Mouse (Mus musculus): ENCODE data around the gene Ckap2. TPM values are rescaled to one million over a fixed set of nuclear protein-coding genes. Genes with fewer than 3 reads are reported as not detected.

Ckap2 gene
- 38.5 and 40.6 TPM in 2 replicates for polyA plus RNA-seq (2015; fragmentation: Nextera tagmentation; extraction: Ambion mirVana)

GRCm38 (mm10) chr8:22185431-22186397, at the start of gene Ckap2:
Gene Ckap2 (minus strand): TSS chr8:22185819.
- Histone ChIP-seq H3K4me2 (replicated peaks; ENCODE audit: low read depth, low read length) (peak within 1 kb of the TSS; percentile 60), H3K4me3 (ENCODE audit: low read length) (peak within 1 kb of the TSS; percentile 89), H3K4me1 (ENCODE audit: insufficient read depth, low read length) (peaks cover 12% of the 10 kb centered on the region), H3K36me3 (ENCODE audit: insufficient read depth, low read length) (no peaks in the 10 kb centered on the region), H3K9ac (replicated peaks; ENCODE audit: low read length) (peak within 1 kb of the TSS; percentile 84), H3K27me3 (ENCODE audit: insufficient read depth, low read length) (no peaks in the 10 kb centered on the region), H3K27ac (ENCODE audit: low read length) (peak within 1 kb of the TSS; percentile 91), H3K9me3 (ENCODE audit: low read length) (no peaks in the 10 kb centered on the region)
- ATAC-seq (ENCODE audit: low FRiP score, low TSS enrichment), result peak; percentile 98
- WGBS, result 3% methylated on average over 63 of the region's 63 CpGs

- Histone ChIP-seq H3K27ac (ENCODE audit: low read length) (peak overlapping the region; percentile 52), H3K4me3 (ENCODE audit: low read length) (peak overlapping the region; percentile 62), H3K27me3 (ENCODE audit: insufficient read depth, low read length) (no peaks in the 10 kb centered on the region), H3K4me2 (replicated peaks; ENCODE audit: low read depth, low read length) (peak overlapping the region; percentile 92), H3K9ac (replicated peaks; ENCODE audit: low read length) (peak overlapping the region; percentile 29; the same call in 1 of the 2 replicates), H3K36me3 (ENCODE audit: insufficient read depth, low read length) (peaks cover under 1% of the 10 kb centered on the region; the same call in 1 of the 2 replicates), H3K9me3 (ENCODE audit: low read length) (no peaks in the 10 kb centered on the region), H3K4me1 (ENCODE audit: insufficient read depth, low read length) (peaks cover 3% of the 10 kb centered on the region; the same call in 1 of the 2 replicates)
- ATAC-seq (ENCODE audit: low FRiP score, low TSS enrichment), result no peak; the same call in 1 of the 2 replicates
- WGBS, result 45% methylated on average over 7 of the region's 7 CpGs
Observed at GRCm38 (mm10) chr8:22228621-22229020, 43.0 kb upstream of the Ckap2 start.

- Histone ChIP-seq H3K9me3 (ENCODE audit: low read length) (no peaks in the 10 kb centered on the region), H3K4me3 (ENCODE audit: low read length) (peak within 1 kb of the TSS; percentile 62), H3K4me2 (replicated peaks; ENCODE audit: low read depth, low read length) (peak within 1 kb of the TSS; percentile 92), H3K9ac (replicated peaks; ENCODE audit: low read length) (peak within 1 kb of the TSS; percentile 68), H3K27me3 (ENCODE audit: insufficient read depth, low read length) (no peaks in the 10 kb centered on the region), H3K36me3 (ENCODE audit: insufficient read depth, low read length) (peaks cover 11% of the 10 kb centered on the region), H3K4me1 (ENCODE audit: insufficient read depth, low read length) (peaks cover 3% of the 10 kb centered on the region; the same call in 1 of the 2 replicates), H3K27ac (ENCODE audit: low read length) (peak within 1 kb of the TSS; percentile 52; the same call in 1 of the 2 replicates)
- ATAC-seq (ENCODE audit: low FRiP score, low TSS enrichment), result peak; percentile 96
- under 1% methylated on average over 39 of the region's 39 CpGs for WGBS
Observed at GRCm38 (mm10) chr8:22227061-22227877, 41.6 kb upstream of the Ckap2 start, which contains the start of gene Thsd1. Gene Thsd1 (plus strand): TSS chr8:22227313.

GRCm38 (mm10) chr8:22226361-22226760, 40.7 kb upstream of the Ckap2 start:
- Histone ChIP-seq H3K4me2 (replicated peaks; ENCODE audit: low read depth, low read length) (peak overlapping the region; percentile 92; the same call in 1 of the 2 replicates), H3K4me1 (ENCODE audit: insufficient read depth, low read length) (peaks cover 3% of the 10 kb centered on the region; the same call in 1 of the 2 replicates), H3K4me3 (ENCODE audit: low read length) (no peak overlapping the region), H3K27me3 (ENCODE audit: insufficient read depth, low read length) (no peaks in the 10 kb centered on the region), H3K36me3 (ENCODE audit: insufficient read depth, low read length) (peaks cover 16% of the 10 kb centered on the region), H3K9me3 (ENCODE audit: low read length) (no peaks in the 10 kb centered on the region), H3K9ac (replicated peaks; ENCODE audit: low read length) (no peak overlapping the region), H3K27ac (ENCODE audit: low read length) (no peak overlapping the region)
- WGBS, result 54% methylated on average over 8 of the region's 8 CpGs
- ATAC-seq (ENCODE audit: low FRiP score, low TSS enrichment), result 0 out of 2 replicates have a peak, but pooled peaks have one; percentile 53

GRCm38 (mm10) chr8:22214826-22215225, 29.2 kb upstream of the Ckap2 start:
- ATAC-seq (ENCODE audit: low FRiP score, low TSS enrichment), result no peak
- Histone ChIP-seq H3K36me3 (ENCODE audit: insufficient read depth, low read length) (peaks cover 54% of the 10 kb centered on the region), H3K9me3 (ENCODE audit: low read length) (no peaks in the 10 kb centered on the region), H3K4me1 (ENCODE audit: insufficient read depth, low read length) (no peaks in the 10 kb centered on the region), H3K27me3 (ENCODE audit: insufficient read depth, low read length) (no peaks in the 10 kb centered on the region), H3K4me2 (replicated peaks; ENCODE audit: low read depth, low read length) (no peak overlapping the region), H3K27ac (ENCODE audit: low read length) (no peak overlapping the region), H3K9ac (replicated peaks; ENCODE audit: low read length) (no peak overlapping the region), H3K4me3 (ENCODE audit: low read length) (no peak overlapping the region)
- WGBS, result 94% methylated on average over 10 of the region's 10 CpGs

- Histone ChIP-seq H3K27ac (ENCODE audit: low read length) (no peak overlapping the region), H3K4me1 (ENCODE audit: insufficient read depth, low read length) (no peaks in the 10 kb centered on the region), H3K4me2 (replicated peaks; ENCODE audit: low read depth, low read length) (no peak overlapping the region), H3K9me3 (ENCODE audit: low read length) (no peaks in the 10 kb centered on the region), H3K27me3 (ENCODE audit: insufficient read depth, low read length) (no peaks in the 10 kb centered on the region), H3K9ac (replicated peaks; ENCODE audit: low read length) (no peak overlapping the region), H3K4me3 (ENCODE audit: low read length) (no peak overlapping the region), H3K36me3 (ENCODE audit: insufficient read depth, low read length) (peaks cover 40% of the 10 kb centered on the region)
- ATAC-seq (ENCODE audit: low FRiP score, low TSS enrichment), result no peak
- WGBS, result 59% methylated on average over 5 of the region's 5 CpGs
Observed at GRCm38 (mm10) chr8:22209012-22209411, 23.4 kb upstream of the Ckap2 start.

- H3K27me3 ChIP-seq (ENCODE audit: insufficient read depth, low read length), result no peaks in the 10 kb centered on the region
- no peak overlapping the region for H3K9ac ChIP-seq (replicated peaks; ENCODE audit: low read length)
- no peak overlapping the region for H3K27ac ChIP-seq (ENCODE audit: low read length)
- peaks cover 40% of the 10 kb centered on the region for H3K36me3 ChIP-seq (ENCODE audit: insufficient read depth, low read length)
- ATAC-seq (ENCODE audit: low FRiP score, low TSS enrichment), result no peak
- WGBS, result 72% methylated on average over 4 of the region's 4 CpGs
- no peak overlapping the region for H3K4me2 ChIP-seq (replicated peaks; ENCODE audit: low read depth, low read length)
- H3K4me3 ChIP-seq (ENCODE audit: low read length), result no peak overlapping the region
- no peaks in the 10 kb centered on the region for H3K4me1 ChIP-seq (ENCODE audit: insufficient read depth, low read length)
- no peaks in the 10 kb centered on the region for H3K9me3 ChIP-seq (ENCODE audit: low read length)
Observed at GRCm38 (mm10) chr8:22207535-22207934, 21.9 kb upstream of the Ckap2 start.

- no peaks in the 10 kb centered on the region for H3K9me3 ChIP-seq (ENCODE audit: low read length)
- H3K9ac ChIP-seq (replicated peaks; ENCODE audit: low read length), result no peak overlapping the region
- 99% methylated on average over 8 of the region's 8 CpGs for WGBS
- H3K4me2 ChIP-seq (replicated peaks; ENCODE audit: low read depth, low read length), result no peak overlapping the region
- H3K36me3 ChIP-seq (ENCODE audit: insufficient read depth, low read length), result peaks cover 25% of the 10 kb centered on the region
- no peak overlapping the region for H3K4me3 ChIP-seq (ENCODE audit: low read length)
- no peak for ATAC-seq (ENCODE audit: low FRiP score, low TSS enrichment)
- no peak overlapping the region for H3K27ac ChIP-seq (ENCODE audit: low read length)
- H3K4me1 ChIP-seq (ENCODE audit: insufficient read depth, low read length), result peaks cover 4% of the 10 kb centered on the region; the same call in 1 of the 2 replicates
- H3K27me3 ChIP-seq (ENCODE audit: insufficient read depth, low read length), result no peaks in the 10 kb centered on the region
Observed at GRCm38 (mm10) chr8:22199481-22199880, 13.9 kb upstream of the Ckap2 start.

- peaks cover 14% of the 10 kb centered on the region; the same call in 1 of the 2 replicates for H3K4me1 ChIP-seq (ENCODE audit: insufficient read depth, low read length)
- H3K36me3 ChIP-seq (ENCODE audit: insufficient read depth, low read length), result peaks cover 18% of the 10 kb centered on the region
- no peak overlapping the region for H3K27ac ChIP-seq (ENCODE audit: low read length)
- H3K4me3 ChIP-seq (ENCODE audit: low read length), result no peak overlapping the region
- no peaks in the 10 kb centered on the region for H3K9me3 ChIP-seq (ENCODE audit: low read length)
- no peak for ATAC-seq (ENCODE audit: low FRiP score, low TSS enrichment)
- H3K4me2 ChIP-seq (replicated peaks; ENCODE audit: low read depth, low read length), result no peak overlapping the region
- no peaks in the 10 kb centered on the region for H3K27me3 ChIP-seq (ENCODE audit: insufficient read depth, low read length)
- H3K9ac ChIP-seq (replicated peaks; ENCODE audit: low read length), result no peak overlapping the region
- 90% methylated on average over 6 of the region's 6 CpGs for WGBS
Observed at GRCm38 (mm10) chr8:22197914-22198313, 12.3 kb upstream of the Ckap2 start.
